Comparison of ENCODE assay signal across 13 mouse cellular contexts in the genomic region with DNA sequence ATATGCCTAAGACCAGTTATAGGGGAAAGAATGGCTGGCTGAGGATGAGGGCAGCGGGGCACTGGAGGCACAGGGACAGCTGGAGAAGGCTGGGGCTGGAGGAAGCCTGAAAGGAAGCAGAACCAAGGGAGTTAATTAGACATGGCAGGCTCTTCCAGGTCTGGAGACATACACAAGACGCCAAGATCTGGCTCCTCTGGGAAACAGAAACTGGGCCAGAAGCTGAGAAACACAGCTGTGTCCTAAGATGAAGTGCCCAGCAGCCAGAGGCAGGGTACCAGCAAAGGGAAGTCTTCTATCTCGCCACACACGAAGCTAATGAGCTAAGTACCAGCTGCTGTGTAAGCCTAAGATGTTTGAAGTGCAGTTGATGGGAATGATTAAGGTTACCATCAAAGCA.
DNase-seq lines count a peak whose midpoint lies in the region; ATAC-seq and TF ChIP-seq lines count a peak whose summit lies in the region.
"Had no signal": no experiment of that assay in that cellular context is flagged by ENCODE, and none has a peak within 500 bp of the region (broad histone marks: within the 10 kb centered on the region; RNA-seq: fewer than 3 reads in every experiment).

No protein-coding gene starts in this region.

- ATAC-seq in lung, embryonic 15.5 days (ENCODE audit: borderline replicate concordance, extremely low read depth, low FRiP score, low TSS enrichment), result peak; percentile 57; the same call in 1 of the 2 replicates
- ATAC-seq in lung, postnatal 0 days, result no peak
- ATAC-seq: liver, postnatal 0 days; Patski had no signal

- no peak overlapping the region for H3K4me3 ChIP-seq in lung, embryonic 15.5 days
- H3K4me3 ChIP-seq in lung, postnatal 0 days (ENCODE audit: low read depth, low read length), result no peak overlapping the region
- H3K4me3 ChIP-seq: embryonic facial prominence, embryonic 15.5 days; heart, embryonic 15.5 days; neural tube, embryonic 13.5 days had no signal

- no peak for TF ChIP-seq CTCF in lung, postnatal 0 days (IDR thresholded peaks at IDR 0.05)

- H3K9ac ChIP-seq in lung, embryonic 15.5 days, result no peak overlapping the region
- H3K9ac ChIP-seq in lung, postnatal 0 days (replicated peaks; ENCODE audit: low read depth), result no peak overlapping the region
- H3K9ac ChIP-seq: embryonic facial prominence, embryonic 15.5 days; heart, embryonic 15.5 days; liver, postnatal 0 days; neural tube, embryonic 13.5 days had no signal

- DNase-seq in cerebellum, postnatal 10 days, result peak; percentile 63 to 72
- no peak for DNase-seq in cerebellum, adult 9-11 months
- no peak for DNase-seq in lung, postnatal 0 days (ENCODE audit: low spot score)
- DNase-seq in heart, postnatal 25 days (ENCODE audit: low spot score), result peak; percentile 13
- peak; percentile 68 for DNase-seq in retina, embryonic 14.5 days (ENCODE audit: low spot score)
- no peak for DNase-seq in urinary bladder, postnatal 4 days (ENCODE audit: low spot score in 2 of 2)
- DNase-seq in layer of hippocampus, postnatal 14 days (ENCODE audit: low spot score in 2 of 2), result no peak
- DNase-seq: liver, postnatal 0 days had no signal

- H3K9me3 ChIP-seq in lung, embryonic 15.5 days, result no peaks in the 10 kb centered on the region
- H3K9me3 ChIP-seq in lung, postnatal 0 days (ENCODE audit: low read length), result no peaks in the 10 kb centered on the region
- H3K9me3 ChIP-seq: embryonic facial prominence, embryonic 15.5 days; heart, embryonic 15.5 days; neural tube, embryonic 13.5 days had no signal

- no peak overlapping the region for H3K27ac ChIP-seq in lung, embryonic 15.5 days
- no peak overlapping the region for H3K27ac ChIP-seq in lung, postnatal 0 days (ENCODE audit: low read length)
- H3K27ac ChIP-seq: embryonic facial prominence, embryonic 15.5 days; heart, embryonic 15.5 days; neural tube, embryonic 13.5 days had no signal

- no peaks in the 10 kb centered on the region for H3K27me3 ChIP-seq in lung, embryonic 15.5 days
- H3K27me3 ChIP-seq in lung, postnatal 0 days (replicated peaks; ENCODE audit: insufficient read depth, low read length), result no peaks in the 10 kb centered on the region
- H3K27me3 ChIP-seq: embryonic facial prominence, embryonic 15.5 days; heart, embryonic 15.5 days; neural tube, embryonic 13.5 days; Patski had no signal

- TF ChIP-seq EP300 in lung, postnatal 0 days (IDR thresholded peaks at IDR 0.05), result no peak

- no peaks in the 10 kb centered on the region for H3K4me1 ChIP-seq in lung, embryonic 15.5 days
- H3K4me1 ChIP-seq in lung, postnatal 0 days (ENCODE audit: insufficient read depth, low read depth, low read length), result no peaks in the 10 kb centered on the region
- H3K4me1 ChIP-seq: embryonic facial prominence, embryonic 15.5 days; heart, embryonic 15.5 days had no signal

- H3K4me2 ChIP-seq in lung, embryonic 15.5 days, result no peak overlapping the region
- H3K4me2 ChIP-seq in lung, postnatal 0 days (replicated peaks; ENCODE audit: low read depth, low read length), result no peak overlapping the region
- H3K4me2 ChIP-seq: embryonic facial prominence, embryonic 15.5 days; heart, embryonic 15.5 days; neural tube, embryonic 13.5 days had no signal

- no peaks in the 10 kb centered on the region for H3K36me3 ChIP-seq in lung, embryonic 15.5 days
- no peaks in the 10 kb centered on the region for H3K36me3 ChIP-seq in lung, postnatal 0 days (ENCODE audit: insufficient read depth, low read length)
- H3K36me3 ChIP-seq: embryonic facial prominence, embryonic 15.5 days; heart, embryonic 15.5 days; neural tube, embryonic 13.5 days had no signal

- WGBS in lung, embryonic 15.5 days, result 38% methylated on average over 4 of the region's 4 CpGs
- 41% methylated on average over 4 of the region's 4 CpGs for WGBS in lung, postnatal 0 days

- intact Hi-C loops in heart, postnatal 25 days (cut with DNase I), result no loop called here

Comparison
In these comparisons a context has a peak if more than half of its experiments do, and no peak if none do; other contexts are left out.
1. DNase-seq: peak in cerebellum, postnatal 10 days (2 of 2), heart, postnatal 25 days (single experiment) and retina, embryonic 14.5 days (single experiment); none in cerebellum, adult 9-11 months (single experiment), lung, postnatal 0 days (single experiment), urinary bladder, postnatal 4 days (0 of 2) and layer of hippocampus, postnatal 14 days (0 of 2).